Mouse (Mus musculus): ENCODE data around the gene Lrch4.

The Lrch4 gene

GRCm38 (mm10) chr5:137686127-137686790 is 57.3 kb downstream of the Lrch4 start:
- peak; percentile 82 to 86 for DNase-seq (ENCODE audit: low spot score in 2 of 2)

- DNase-seq (ENCODE audit: low spot score in 2 of 2): no peak
Measured at GRCm38 (mm10) chr5:137689974-137690373, 61.1 kb downstream of the Lrch4 start.

GRCm38 (mm10) chr5:137690531-137690930 is 61.6 kb downstream of the Lrch4 start:
- DNase-seq (ENCODE audit: low spot score in 2 of 2): no peak

Data from spleen, postnatal 4 days (tissue).